Mouse (Mus musculus) liver, embryonic 14.5 days (tissue): Measurements from ENCODE around the gene Selenom.

ENCODE experiments used
- CTCF ChIP-seq: IDR thresholded peaks from 2 replicates; pipeline ENCODE4 v1.5.1; 2016; ENCODE audit warnings: antibody characterized with exemption, low read depth, control low read depth
- EP300 ChIP-seq: IDR thresholded peaks from 2 replicates; pipeline ENCODE4 v1.6.1; 2016; ENCODE audit warnings: antibody characterized with exemption, low read depth

DNA sequence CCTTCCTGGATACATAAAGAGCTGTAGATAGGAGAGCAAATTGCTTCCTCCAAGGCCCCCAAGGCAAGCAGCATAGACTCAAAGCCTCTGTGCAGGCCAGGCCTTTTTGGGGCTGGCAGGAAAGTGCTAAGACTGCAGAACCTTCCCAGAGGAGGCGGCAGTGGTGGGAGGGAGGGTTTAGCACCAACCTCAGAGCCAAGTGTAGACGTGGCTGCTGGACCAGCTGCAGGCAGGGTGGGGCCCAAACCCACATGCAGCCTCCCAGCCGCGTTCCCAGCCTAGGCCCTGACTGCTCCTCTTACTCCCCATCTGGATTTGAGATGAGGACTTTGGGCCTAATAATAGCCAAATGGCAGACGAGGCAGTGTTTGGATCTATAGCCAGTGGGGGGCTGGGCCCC lies 28.5 kb downstream of the Selenom start:
- TF ChIP-seq CTCF (no peak), EP300 (no peak)
